Mouse (Mus musculus): ENCODE results near the gene Atpaf1.

DNA sequence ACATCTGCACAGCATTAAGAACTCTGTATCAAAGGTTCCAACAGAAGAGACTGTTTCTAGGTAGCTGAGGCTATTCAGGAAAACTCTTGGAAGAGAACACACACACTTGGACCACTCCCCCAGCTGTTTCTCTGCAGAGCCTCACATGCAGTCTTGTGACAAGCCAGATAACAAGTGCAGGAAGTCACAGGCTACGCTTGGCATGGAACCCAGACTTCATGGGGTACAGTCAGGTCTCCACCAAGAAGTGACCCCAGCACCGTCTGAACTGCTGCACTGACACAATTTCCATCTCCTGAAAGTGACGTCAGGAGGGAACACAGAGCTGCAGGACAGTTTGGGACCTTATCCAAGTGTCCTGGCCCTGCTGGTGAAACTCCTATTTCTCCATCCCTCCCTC, 37.3 kb downstream of the Atpaf1 start:
- TF ChIP-seq CTCF (IDR thresholded peaks at IDR 0.05; ENCODE audit: low read depth) (no peak), EP300 (IDR thresholded peaks at IDR 0.05; ENCODE audit: low read depth) (no peak)

Data from liver, postnatal 0 days (tissue).